Mouse (Mus musculus): Measurements from ENCODE around the gene Tbcc. TPM values are rescaled to one million over a fixed set of nuclear protein-coding genes. Genes with fewer than 3 reads are reported as not detected.
A peak's percentile ranks its signal among the peaks of the same experiment; 100 is the strongest.

Tbcc gene
- polyA plus RNA-seq, 1 experiment from 2014 or later, result 73.7 TPM

DNA sequence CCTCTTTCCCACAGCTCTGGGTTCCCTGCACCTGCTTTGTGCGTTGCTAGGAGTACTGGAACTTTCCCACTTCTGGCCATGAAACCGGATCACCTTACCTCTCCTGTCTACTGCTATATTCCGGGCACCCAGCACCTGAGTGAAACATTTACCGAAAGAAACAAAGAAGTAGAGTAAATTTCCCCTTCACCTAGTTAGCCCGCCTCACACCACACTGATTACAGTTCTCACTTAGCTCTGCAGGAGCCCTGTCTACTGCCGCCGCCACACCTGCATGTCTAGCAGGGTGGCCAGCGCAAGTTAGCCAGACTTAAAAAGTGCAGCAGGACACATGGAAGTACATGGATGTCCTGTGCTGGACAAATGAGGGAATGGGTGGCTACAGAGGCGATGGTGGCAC, 7.4 kb upstream of the Tbcc start:
- no peaks in the 10 kb centered on the region for H3K27me3 ChIP-seq (ENCODE audit: control insufficient read depth, insufficient read depth, low read length)
- no peak for ATAC-seq (replicated peaks; ENCODE audit: insufficient number of reproducible peaks, low FRiP score, low TSS enrichment, low read depth)
- no peaks in the 10 kb centered on the region for H3K4me1 ChIP-seq (ENCODE audit: control insufficient read depth, insufficient read depth, low read length)
- H3K4me3 ChIP-seq (ENCODE audit: low read depth, low read length), result no peak overlapping the region
- no peaks in the 10 kb centered on the region for H3K9me3 ChIP-seq (replicated peaks; ENCODE audit: control insufficient read depth, low read length)
- no peak overlapping the region for H3K4me2 ChIP-seq (ENCODE audit: low read depth, low read length)
- no peak overlapping the region for H3K9ac ChIP-seq (replicated peaks; ENCODE audit: low read length)
- H3K27ac ChIP-seq (replicated peaks; ENCODE audit: low read depth, low read length), result no peak overlapping the region
- WGBS, result 90% methylated on average over 9 of the region's 9 CpGs
- no peaks in the 10 kb centered on the region for H3K36me3 ChIP-seq (replicated peaks; ENCODE audit: control insufficient read depth, insufficient read depth, low read depth, low read length)
- DNase-seq (ENCODE audit: low spot score), result no peak

DNA sequence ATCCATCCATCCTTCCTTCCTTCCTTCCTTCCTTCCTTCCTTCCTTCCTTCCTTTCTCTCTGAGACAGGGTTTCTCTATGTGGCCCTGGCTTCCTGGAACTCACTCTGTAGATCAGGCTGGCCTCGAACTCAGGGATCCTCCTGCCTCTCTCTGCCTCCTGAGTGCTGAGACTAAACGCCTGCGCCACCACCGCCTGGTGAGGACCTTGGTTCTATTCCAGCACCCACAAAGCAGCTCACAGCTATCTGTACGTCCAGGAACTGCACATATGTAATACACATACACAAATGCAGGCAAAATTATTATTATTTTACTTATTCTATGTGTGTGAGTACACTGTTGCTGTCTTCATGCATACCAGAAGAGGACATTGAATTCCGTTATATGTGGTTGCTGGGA, 5.7 kb upstream of the Tbcc start:
- no peak overlapping the region for H3K4me3 ChIP-seq (ENCODE audit: low read depth, low read length)
- no peak for ATAC-seq (replicated peaks; ENCODE audit: insufficient number of reproducible peaks, low FRiP score, low TSS enrichment, low read depth)

DNA sequence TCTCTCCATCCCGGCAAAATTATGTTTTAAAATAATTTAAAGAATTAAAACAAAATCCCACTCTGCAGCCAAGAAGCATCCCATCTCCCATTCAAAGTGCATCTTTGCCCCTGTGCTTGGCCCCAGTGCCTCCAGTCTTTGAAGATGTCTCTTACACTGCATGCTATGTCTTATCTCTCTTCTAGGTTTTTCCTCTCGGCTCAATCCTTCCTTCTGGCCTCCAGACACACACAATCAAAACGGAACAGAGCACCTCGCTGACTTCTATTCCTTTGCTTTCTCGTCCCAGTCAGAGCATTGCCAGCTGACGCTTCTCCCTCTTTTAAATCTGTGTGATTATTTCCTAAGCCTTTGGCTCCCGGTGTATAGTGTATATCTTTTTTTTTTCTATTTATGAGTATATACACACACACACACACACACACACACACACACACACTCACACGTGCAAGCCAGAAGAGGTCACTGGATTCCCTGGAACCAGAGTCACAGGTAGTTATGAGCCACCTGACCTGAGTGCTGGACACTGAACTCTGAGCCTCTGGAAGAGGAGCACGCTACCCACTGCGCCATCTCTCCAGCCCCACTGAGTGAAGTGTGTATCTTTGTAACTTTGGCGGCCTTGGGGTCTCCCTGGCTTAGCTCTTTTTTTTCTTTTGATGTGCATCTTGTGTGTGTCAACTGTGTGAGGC, 5.1 kb upstream of the Tbcc start:
- Histone ChIP-seq H3K4me1 (ENCODE audit: control insufficient read depth, insufficient read depth, low read length) (no peaks in the 10 kb centered on the region), H3K9ac (replicated peaks; ENCODE audit: low read length) (no peak overlapping the region), H3K27me3 (ENCODE audit: control insufficient read depth, insufficient read depth, low read length) (no peaks in the 10 kb centered on the region), H3K27ac (replicated peaks; ENCODE audit: low read depth, low read length) (no peak overlapping the region), H3K36me3 (replicated peaks; ENCODE audit: control insufficient read depth, insufficient read depth, low read depth, low read length) (no peaks in the 10 kb centered on the region), H3K4me3 (ENCODE audit: low read depth, low read length) (no peak overlapping the region), H3K4me2 (ENCODE audit: low read depth, low read length) (no peak overlapping the region), H3K9me3 (replicated peaks; ENCODE audit: control insufficient read depth, low read length) (no peaks in the 10 kb centered on the region)
- 80% methylated on average over 11 of the region's 11 CpGs for WGBS
- DNase-seq (ENCODE audit: low spot score) (no peak), ATAC-seq (replicated peaks; ENCODE audit: insufficient number of reproducible peaks, low FRiP score, low TSS enrichment, low read depth) (no peak)

More for the DNA sequence above, 5.7 kb upstream of the Tbcc start:
- 90% methylated on average over 6 of the region's 6 CpGs for WGBS
- H3K9me3 ChIP-seq (replicated peaks; ENCODE audit: control insufficient read depth, low read length), result no peaks in the 10 kb centered on the region
- H3K4me1 ChIP-seq (ENCODE audit: control insufficient read depth, insufficient read depth, low read length), result no peaks in the 10 kb centered on the region
- no peak overlapping the region for H3K4me2 ChIP-seq (ENCODE audit: low read depth, low read length)
- H3K27me3 ChIP-seq (ENCODE audit: control insufficient read depth, insufficient read depth, low read length), result no peaks in the 10 kb centered on the region
- H3K27ac ChIP-seq (replicated peaks; ENCODE audit: low read depth, low read length), result no peak overlapping the region
- no peaks in the 10 kb centered on the region for H3K36me3 ChIP-seq (replicated peaks; ENCODE audit: control insufficient read depth, insufficient read depth, low read depth, low read length)
- no peak for DNase-seq (ENCODE audit: low spot score)
- no peak overlapping the region for H3K9ac ChIP-seq (replicated peaks; ENCODE audit: low read length)

DNA sequence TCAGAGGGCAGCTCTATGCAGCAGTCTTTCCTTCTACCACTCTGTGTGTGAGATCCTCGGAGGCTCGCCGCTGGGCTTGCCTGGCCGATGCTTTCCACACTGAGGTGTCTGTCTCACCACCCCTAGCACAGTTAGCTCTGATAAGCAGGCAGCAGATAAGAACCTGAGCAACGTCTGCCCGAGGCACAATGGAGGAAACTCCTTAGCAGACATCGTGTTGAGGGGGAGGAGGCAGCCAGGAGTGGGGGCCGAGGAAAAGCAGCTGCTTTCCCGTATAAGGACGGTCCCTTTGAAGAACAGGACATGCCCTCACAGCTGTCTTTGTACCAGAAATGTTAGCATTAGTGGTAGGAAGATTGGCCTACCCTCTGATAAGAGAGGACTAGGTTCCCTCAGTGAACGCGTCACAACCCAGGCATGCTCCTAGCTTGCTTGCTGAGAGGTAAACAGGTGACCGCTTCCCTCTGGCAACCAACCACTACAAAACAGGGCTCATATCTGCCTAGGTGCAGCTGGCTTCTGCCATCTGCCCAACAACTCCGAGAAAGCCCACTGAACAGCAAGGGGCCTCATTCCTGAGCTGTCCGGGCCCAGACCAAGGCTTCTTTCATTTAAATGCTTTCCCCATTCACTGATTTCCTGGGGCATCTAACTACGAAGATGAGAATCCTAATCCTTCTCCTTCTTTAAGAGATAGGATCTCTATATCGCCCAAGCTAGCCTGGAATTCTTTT, 4.4 kb upstream of the Tbcc start:
- H3K36me3 ChIP-seq (replicated peaks; ENCODE audit: control insufficient read depth, insufficient read depth, low read depth, low read length), result no peaks in the 10 kb centered on the region
- DNase-seq (ENCODE audit: low spot score) (no peak), ATAC-seq (replicated peaks; ENCODE audit: insufficient number of reproducible peaks, low FRiP score, low TSS enrichment, low read depth) (no peak)
- H3K27me3 ChIP-seq (ENCODE audit: control insufficient read depth, insufficient read depth, low read length), result no peaks in the 10 kb centered on the region
- H3K9ac ChIP-seq (replicated peaks; ENCODE audit: low read length), result no peak overlapping the region
- H3K4me2 ChIP-seq (ENCODE audit: low read depth, low read length), result no peak overlapping the region
- WGBS, result 55% methylated on average over 17 of the region's 17 CpGs
- no peak overlapping the region for H3K4me3 ChIP-seq (ENCODE audit: low read depth, low read length)
- no peak overlapping the region for H3K27ac ChIP-seq (replicated peaks; ENCODE audit: low read depth, low read length)
- H3K4me1 ChIP-seq (ENCODE audit: control insufficient read depth, insufficient read depth, low read length), result no peaks in the 10 kb centered on the region
- no peaks in the 10 kb centered on the region for H3K9me3 ChIP-seq (replicated peaks; ENCODE audit: control insufficient read depth, low read length)

DNA sequence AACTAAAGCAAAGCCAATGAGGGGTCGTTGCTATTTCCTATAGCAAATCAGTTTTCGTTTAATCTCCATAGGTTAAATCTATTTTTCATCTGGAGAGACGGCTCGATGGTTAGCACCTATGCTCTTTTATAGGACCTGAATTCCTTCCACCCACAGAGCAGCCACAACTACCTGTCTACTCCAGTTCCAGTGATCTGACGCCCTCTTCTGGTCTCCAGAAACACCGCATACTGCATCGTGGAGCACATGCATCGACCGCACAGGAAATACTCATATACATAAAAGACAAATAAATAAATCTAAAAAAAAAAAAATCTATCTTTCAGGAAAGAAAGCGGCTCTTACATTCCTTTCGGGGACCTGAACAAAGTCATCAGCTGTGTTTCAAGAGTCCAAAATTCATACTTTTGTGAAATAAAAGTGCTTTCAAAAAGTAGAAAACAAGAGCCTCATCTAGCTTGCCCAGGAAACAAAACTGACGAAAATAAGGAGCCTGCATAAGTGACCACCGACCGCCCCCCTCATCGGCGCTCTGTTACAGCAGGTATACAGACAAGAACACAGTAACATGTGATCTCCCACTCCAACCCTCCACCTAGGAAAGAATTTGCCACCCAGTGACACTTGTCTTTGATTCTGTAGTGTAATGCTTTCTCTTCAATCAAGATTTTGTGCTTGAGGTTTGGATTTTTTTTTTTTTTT, 1.8 kb upstream of the Tbcc start:
- H3K4me1 ChIP-seq (ENCODE audit: control insufficient read depth, insufficient read depth, low read length), result peaks cover 4% of the 10 kb centered on the region
- no peaks in the 10 kb centered on the region for H3K9me3 ChIP-seq (replicated peaks; ENCODE audit: control insufficient read depth, low read length)
- WGBS, result 32% methylated on average over 16 of the region's 16 CpGs
- H3K27ac ChIP-seq (replicated peaks; ENCODE audit: low read depth, low read length), result no peak overlapping the region
- ATAC-seq (replicated peaks; ENCODE audit: insufficient number of reproducible peaks, low FRiP score, low TSS enrichment, low read depth) (no peak), DNase-seq (ENCODE audit: low spot score) (peak; percentile 69)
- no peaks in the 10 kb centered on the region for H3K36me3 ChIP-seq (replicated peaks; ENCODE audit: control insufficient read depth, insufficient read depth, low read depth, low read length)
- no peaks in the 10 kb centered on the region for H3K27me3 ChIP-seq (ENCODE audit: control insufficient read depth, insufficient read depth, low read length)
- H3K4me3 ChIP-seq (ENCODE audit: low read depth, low read length), result peak overlapping the region; percentile 9; the same call in 1 of the 2 replicates
- peak overlapping the region; percentile 77; the same call in 1 of the 2 replicates for H3K9ac ChIP-seq (replicated peaks; ENCODE audit: low read length)
- H3K4me2 ChIP-seq (ENCODE audit: low read depth, low read length), result peak overlapping the region; percentile 88

DNA sequence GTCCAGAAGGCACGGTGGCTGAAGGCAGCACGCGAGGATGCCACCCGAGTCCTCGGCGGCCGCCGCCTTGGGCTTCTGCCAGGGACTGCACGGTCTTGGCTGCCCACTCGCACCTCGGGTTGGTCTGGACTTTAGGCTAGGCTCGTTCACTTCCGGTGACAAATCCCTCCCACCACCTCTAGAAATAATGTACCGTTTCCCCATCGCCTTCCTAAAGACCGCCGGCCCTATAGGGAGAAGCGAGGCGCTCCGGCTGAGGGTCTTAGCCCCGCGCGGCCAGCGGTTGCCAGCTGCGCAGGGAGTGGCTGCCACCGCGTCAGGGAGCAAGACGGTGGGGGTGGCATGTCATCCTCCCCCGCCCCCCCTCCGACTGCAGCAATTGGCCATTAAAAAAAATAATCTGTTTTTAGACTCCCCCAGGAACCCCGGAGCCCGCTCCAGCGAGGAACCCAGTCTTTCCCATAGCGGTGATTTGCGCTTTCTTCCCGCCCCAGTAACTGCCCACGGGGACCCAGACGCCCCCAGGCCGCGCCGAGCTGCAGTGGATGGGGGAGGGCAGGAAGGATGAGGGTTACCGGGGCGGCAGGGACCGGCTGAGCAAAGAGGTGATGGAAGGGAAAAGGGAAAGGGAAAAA, 917 bp upstream of the Tbcc start:
- WGBS, result under 1% methylated on average over 43 of the region's 44 CpGs

DNA sequence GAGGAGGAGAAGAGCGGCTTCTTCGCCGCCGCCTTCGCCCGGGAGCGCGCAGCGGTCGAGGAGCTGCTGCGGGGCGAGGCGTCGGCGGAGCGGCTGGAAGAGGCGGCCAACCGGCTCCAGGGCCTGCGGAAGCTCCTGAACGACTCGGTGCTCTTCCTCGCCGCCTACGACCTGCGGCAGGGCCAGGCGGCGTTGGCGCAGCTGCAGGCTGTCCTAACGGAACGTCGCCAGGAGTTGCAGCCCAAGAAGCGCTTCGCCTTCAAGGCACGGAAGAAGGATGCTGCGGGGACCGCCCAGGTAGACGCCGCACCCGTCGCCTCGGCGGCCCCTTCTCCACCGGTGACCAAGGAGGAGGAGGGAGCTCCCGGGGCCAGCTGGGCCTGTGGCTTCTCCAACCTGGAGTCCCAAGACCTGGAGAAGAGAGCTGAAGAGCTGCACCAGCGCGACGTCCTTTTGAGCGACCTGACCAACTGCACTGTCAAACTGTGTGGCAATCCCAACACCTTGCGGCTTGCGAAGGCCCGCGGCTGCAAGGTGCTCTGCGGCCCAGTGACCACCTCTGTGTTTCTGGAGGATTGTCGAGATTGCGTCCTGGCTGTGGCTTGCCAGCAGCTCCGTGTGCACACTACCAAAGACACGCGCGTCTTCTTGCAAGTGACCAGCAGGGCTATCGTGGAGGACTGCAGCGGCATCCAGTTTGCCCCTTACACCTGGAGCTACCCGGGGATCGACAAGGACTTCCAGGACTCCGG, 535 bp downstream of the Tbcc start:
- Histone ChIP-seq H3K27me3 (ENCODE audit: control insufficient read depth, insufficient read depth, low read length) (no peaks in the 10 kb centered on the region), H3K36me3 (replicated peaks; ENCODE audit: control insufficient read depth, insufficient read depth, low read depth, low read length) (no peaks in the 10 kb centered on the region), H3K4me3 (ENCODE audit: low read depth, low read length) (peak overlapping the region; percentile 93), H3K9ac (replicated peaks; ENCODE audit: low read length) (peak overlapping the region; percentile 93), H3K4me2 (ENCODE audit: low read depth, low read length) (peak overlapping the region; percentile 97), H3K27ac (replicated peaks; ENCODE audit: low read depth, low read length) (peak overlapping the region; percentile 78), H3K9me3 (replicated peaks; ENCODE audit: control insufficient read depth, low read length) (no peaks in the 10 kb centered on the region), H3K4me1 (ENCODE audit: control insufficient read depth, insufficient read depth, low read length) (peaks cover 4% of the 10 kb centered on the region)
- DNase-seq (ENCODE audit: low spot score), result no peak
- 3% methylated on average over 52 of the region's 64 CpGs for WGBS
- peak; percentile 20; the same call in 1 of the 2 replicates for ATAC-seq (replicated peaks; ENCODE audit: insufficient number of reproducible peaks, low FRiP score, low TSS enrichment, low read depth)

More for the DNA sequence above, 917 bp upstream of the Tbcc start:
- peaks cover 4% of the 10 kb centered on the region for H3K4me1 ChIP-seq (ENCODE audit: control insufficient read depth, insufficient read depth, low read length)
- peak overlapping the region; percentile 77 for H3K9ac ChIP-seq (replicated peaks; ENCODE audit: low read length)
- peak; percentile 83 for DNase-seq (ENCODE audit: low spot score)
- no peaks in the 10 kb centered on the region for H3K9me3 ChIP-seq (replicated peaks; ENCODE audit: control insufficient read depth, low read length)
- no peaks in the 10 kb centered on the region for H3K27me3 ChIP-seq (ENCODE audit: control insufficient read depth, insufficient read depth, low read length)
- peak overlapping the region; percentile 93 for H3K4me3 ChIP-seq (ENCODE audit: low read depth, low read length)
- peak overlapping the region; percentile 95 for H3K27ac ChIP-seq (replicated peaks; ENCODE audit: low read depth, low read length)
- peak overlapping the region; percentile 88 for H3K4me2 ChIP-seq (ENCODE audit: low read depth, low read length)
- H3K36me3 ChIP-seq (replicated peaks; ENCODE audit: control insufficient read depth, insufficient read depth, low read depth, low read length), result no peaks in the 10 kb centered on the region
- peak; percentile 80 for ATAC-seq (replicated peaks; ENCODE audit: insufficient number of reproducible peaks, low FRiP score, low TSS enrichment, low read depth)

Measured in embryonic facial prominence, embryonic 11.5 days (tissue).